Mouse (Mus musculus) lung, embryonic 16.5 days (tissue): ENCODE data around the gene BC037034. TPM values are rescaled to one million over a fixed set of nuclear protein-coding genes. Genes with fewer than 3 reads are reported as not detected.

Source experiments
- polyA plus RNA-seq: library from polyadenylated mRNA; unstranded; fragments of >200 nt; fragmentation: Nextera tagmentation; extraction: Ambion mirVana; gene quantifications from 2 replicates; pipeline ENCODE4 v1.2.1, GENCODE M21; 2015

The BC037034 gene
- polyA plus RNA-seq, 1 experiment from 2014 or later: 3.8 TPM

Other genes with a start within 250 kb of the BC037034 start
- not detected in 2 replicates for gene Smok3a, start 242.8 kb downstream of the BC037034 start, polyA plus RNA-seq
- not detected in 2 replicates for gene Smok3b, start 242.6 kb downstream of the BC037034 start, polyA plus RNA-seq
- gene Smok3c, start 210.8 kb downstream of the BC037034 start, polyA plus RNA-seq: not detected in 2 replicates
- 14.8 and 18.1 TPM in 2 replicates for gene Zkscan1, start 178.9 kb downstream of the BC037034 start, polyA plus RNA-seq
- 57.9 and 61.5 TPM in 2 replicates for gene Zscan21, start 147.1 kb downstream of the BC037034 start, polyA plus RNA-seq
- 22.8 and 24.0 TPM in 2 replicates for gene Zfp113, start 108.3 kb downstream of the BC037034 start, polyA plus RNA-seq
- gene Cops6, start 103.0 kb downstream of the BC037034 start, polyA plus RNA-seq: 292 and 301 TPM in 2 replicates
- 26.2 and 27.4 TPM in 2 replicates for gene Ap4m1, start 92.0 kb downstream of the BC037034 start, polyA plus RNA-seq
- gene Mcm7, start 91.6 kb downstream of the BC037034 start, polyA plus RNA-seq: 180 and 197 TPM in 2 replicates
- 87.3 and 88.8 TPM in 2 replicates for gene Taf6, start 76.6 kb downstream of the BC037034 start, polyA plus RNA-seq
- gene Cnpy4, start 76.5 kb downstream of the BC037034 start, polyA plus RNA-seq: 59.5 and 60.5 TPM in 2 replicates
- gene Mblac1, start 69.7 kb downstream of the BC037034 start, polyA plus RNA-seq: 7.6 and 8.8 TPM in 2 replicates
- not detected in 2 replicates for gene Nxpe5, start 38.1 kb downstream of the BC037034 start, polyA plus RNA-seq
- gene Lamtor4, start 8.6 kb downstream of the BC037034 start, polyA plus RNA-seq: 56.7 and 62.1 TPM in 2 replicates
- gene Gal3st4, start 8.8 kb upstream of the BC037034 start, polyA plus RNA-seq: 1.2 and 1.5 TPM in 2 replicates
- 0.13 and 0.19 TPM in 2 replicates for gene Gm43720, start 15.9 kb upstream of the BC037034 start, polyA plus RNA-seq
- 16.7 and 17.1 TPM in 2 replicates for gene Gpc2, start 16.0 kb upstream of the BC037034 start, polyA plus RNA-seq
- 3.5 and 4.4 TPM in 2 replicates for gene Stag3, start 16.2 kb upstream of the BC037034 start, polyA plus RNA-seq
- 0.39 TPM in 1 of 2 replicates, not detected in the other for gene Pvrig, start 77.9 kb upstream of the BC037034 start, polyA plus RNA-seq
- 32.3 and 32.9 TPM in 2 replicates for gene Zfp157, start 177.4 kb upstream of the BC037034 start, polyA plus RNA-seq